Mouse (Mus musculus) R1 (cell line): ENCODE data around the gene Vav3.
A peak's percentile ranks its signal among the peaks of the same experiment; 100 is the strongest.

Experiments used
- DNase-seq: peaks from one replicate; pipeline ENCODE4 v3.0.0-alpha.2; 2018; ENCODE audit warnings: low read depth, low spot score

Gene Vav3

DNA sequence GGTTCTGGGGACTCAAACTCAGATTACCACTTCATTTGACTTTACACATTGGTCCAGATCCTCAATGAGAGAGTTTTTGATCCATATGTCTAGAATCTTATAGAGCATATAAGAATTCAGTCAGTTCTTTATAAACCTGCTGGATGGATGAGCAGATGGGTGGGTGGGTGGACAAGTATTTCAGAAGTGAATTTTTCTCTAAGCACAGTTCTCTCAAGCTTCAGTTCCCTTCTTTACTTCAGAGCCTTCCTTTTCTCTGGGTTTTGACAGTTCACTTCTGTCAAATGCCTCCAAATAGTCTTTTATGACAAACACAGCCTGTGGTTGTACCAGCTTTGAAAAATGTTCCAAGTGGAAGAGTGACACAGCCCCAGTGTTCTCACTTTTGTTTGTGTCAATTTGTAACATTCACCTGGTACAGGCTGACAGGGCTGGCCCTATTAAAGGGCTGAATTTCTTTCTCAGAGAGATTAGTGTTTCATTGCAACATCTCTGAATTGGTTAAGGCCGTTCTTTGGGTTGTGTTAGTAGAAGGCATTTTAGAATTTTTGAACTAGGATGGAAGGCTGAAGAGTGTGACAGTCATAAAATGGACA lies 159.5 kb downstream of the Vav3 start:
- DNase-seq, result no peak

DNA sequence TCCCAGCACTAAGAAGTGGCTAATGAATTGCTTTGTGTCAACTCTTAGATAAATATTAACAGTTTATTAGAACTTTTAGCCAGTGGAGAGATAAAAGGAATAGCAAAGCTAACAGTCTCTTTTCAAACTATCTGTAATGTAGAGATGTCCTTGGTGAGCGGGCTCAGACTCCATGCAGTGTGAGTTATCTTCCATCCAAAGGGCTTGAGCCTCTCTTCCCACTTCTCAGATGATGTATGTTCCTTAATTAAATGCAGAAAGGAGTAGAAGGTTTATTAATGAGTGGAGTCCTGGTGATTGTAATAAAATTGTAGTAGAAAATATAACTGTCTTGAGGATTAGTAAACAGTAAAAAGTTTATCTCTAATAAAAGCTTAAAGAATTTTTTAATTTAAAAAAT lies 169.3 kb downstream of the Vav3 start:
- no peak for DNase-seq

DNA sequence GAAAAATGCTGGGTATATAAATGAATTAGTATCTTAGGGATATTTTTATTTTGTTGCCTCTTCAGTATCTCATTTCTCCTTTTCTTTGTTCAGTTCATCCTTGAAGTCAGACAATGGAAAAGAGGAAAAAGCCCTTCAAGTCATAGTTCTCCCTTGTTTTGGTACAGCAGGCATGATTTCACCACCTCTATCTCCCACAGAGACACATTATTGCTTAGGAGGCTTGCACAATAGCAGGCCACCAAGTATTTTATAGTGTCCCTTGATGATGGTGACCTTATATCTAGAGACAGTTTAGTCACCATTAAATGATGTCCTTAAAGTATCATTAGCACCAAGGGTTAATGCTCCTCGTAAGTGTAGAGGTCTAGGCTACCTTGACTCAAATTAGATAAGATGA lies 171.4 kb downstream of the Vav3 start:
- DNase-seq, result no peak

DNA sequence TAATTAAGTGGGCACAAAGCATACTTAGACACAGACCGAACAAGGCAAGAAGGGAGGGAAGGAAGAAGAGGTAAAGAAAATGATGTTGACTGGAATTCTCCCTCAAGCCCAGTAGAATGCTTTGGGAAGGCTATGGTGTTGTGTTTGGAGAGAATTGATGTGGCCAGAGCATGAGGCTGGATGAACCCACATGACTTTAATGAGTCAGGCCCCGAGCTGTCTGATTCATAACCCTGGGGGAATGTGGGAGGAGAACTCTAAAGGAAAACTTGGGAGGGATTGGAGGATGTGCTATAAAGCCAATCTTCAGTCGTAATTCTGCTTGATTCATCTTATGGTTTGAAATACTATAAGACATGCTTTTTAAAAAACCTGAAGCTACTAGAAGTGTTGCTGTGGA lies 175.0 kb downstream of the Vav3 start:
- no peak for DNase-seq

DNA sequence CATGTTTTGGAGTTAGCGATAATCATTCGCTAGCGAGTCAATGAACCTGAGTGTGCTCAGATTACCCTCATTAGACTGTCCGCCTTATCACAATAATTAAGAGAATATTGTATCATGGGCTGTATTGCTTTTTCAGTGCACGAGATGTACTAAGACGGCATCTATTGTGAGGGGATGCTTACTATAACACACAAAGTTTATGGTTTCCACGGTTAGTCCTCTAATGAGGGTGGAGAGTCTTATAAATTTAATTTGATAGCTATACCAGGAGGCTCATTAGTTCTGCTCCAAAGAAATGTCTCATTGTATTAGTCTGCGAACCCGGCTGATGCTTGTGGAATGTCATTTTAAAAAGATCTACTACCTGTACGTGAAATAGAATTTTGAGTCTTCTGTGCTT lies 175.9 kb downstream of the Vav3 start:
- no peak for DNase-seq

DNA sequence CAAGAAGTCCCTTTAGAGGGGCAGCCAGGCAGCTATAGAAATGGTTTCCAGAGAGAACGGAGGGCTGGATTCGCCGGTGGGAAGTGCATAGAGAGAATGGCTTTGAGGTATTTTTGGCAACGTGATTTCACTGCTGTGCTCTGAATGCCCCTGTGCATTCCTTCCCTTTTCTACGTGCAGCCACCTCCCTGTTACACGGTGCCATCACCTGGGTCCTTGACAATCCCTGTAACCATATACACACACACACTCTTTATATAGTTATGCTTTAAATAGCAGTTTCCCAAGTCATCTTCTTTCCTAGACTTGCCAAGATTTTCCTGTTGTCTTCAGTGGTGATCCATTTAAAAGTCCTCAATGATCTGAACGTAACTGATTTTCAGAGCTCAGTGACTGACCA lies 181.7 kb downstream of the Vav3 start:
- no peak for DNase-seq

DNA sequence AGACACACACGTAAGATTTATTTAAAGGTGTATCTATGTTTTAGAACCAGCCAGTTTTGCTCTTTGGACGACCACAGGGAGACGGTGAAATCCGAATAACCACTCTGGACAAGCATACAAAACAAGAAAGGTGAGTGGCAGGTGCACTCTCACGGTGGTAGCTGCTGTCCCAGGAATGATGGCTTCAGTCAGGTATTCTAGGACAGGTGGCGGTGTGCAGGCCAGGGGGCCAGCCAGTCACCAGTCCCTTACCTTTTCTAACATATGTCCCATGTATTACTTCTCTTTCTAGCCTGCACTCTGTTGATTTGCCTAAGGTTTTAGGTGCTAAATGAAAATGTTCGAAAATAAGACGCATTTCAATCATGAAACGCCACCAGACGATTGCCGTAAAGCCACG lies 185.4 kb downstream of the Vav3 start:
- no peak for DNase-seq

DNA sequence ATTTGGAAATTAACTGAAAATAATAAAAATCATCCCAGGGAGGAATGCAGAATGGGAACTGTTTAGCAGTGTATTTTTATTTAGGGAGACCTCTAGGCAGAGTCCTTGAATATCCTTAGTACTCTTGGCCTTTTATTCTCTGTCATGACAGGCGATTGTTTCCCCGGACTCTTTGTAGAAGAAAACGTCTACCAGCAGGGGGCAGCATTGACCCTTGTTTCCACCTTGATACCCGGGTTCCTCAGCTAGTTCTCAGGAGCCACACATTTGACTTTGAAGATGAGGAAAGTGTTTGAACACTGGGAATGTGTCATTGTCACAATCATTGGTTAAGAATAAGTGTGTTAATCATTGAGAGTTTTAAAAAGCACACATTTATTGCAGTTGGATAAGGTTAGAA lies 185.8 kb downstream of the Vav3 start:
- DNase-seq, result peak; percentile 79

DNA sequence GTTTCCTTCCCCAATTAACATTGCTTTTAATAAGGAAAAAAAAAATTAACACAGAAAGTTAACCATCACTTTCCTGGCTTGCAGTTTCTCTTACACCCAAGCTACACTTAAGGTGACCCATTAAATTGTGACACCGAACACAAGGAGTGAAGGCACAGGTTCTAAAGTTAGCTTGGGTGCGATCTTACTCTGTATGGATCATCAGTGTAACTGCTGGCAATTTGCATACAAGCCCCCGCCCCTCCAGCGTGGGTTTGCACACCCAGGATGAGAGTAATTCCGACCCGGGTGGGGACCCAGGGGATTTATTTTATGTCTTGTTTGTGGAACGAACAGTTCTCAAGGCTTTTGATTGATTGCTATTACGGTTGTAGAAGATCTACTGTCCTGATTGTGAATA lies 186.2 kb downstream of the Vav3 start:
- no peak for DNase-seq

DNA sequence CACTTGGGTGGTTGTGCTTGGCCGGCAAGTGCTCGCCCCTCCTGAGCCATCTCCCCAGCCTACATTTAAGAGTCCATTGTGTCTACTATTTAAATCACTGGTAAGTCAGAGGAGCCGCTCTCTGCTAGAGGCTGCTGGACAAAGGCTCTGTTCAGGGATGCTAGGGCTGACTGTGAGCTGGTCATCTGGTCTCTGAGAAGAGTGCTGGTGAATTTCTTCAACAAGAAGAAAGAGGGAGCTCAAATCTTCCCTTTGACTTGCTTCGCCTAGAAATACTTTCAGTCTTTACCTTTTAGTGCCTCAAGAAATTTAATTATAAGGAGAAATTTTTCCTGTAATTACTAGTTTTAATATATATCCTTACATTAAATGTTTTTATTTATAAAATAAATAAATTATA lies 188.2 kb downstream of the Vav3 start:
- no peak for DNase-seq

DNA sequence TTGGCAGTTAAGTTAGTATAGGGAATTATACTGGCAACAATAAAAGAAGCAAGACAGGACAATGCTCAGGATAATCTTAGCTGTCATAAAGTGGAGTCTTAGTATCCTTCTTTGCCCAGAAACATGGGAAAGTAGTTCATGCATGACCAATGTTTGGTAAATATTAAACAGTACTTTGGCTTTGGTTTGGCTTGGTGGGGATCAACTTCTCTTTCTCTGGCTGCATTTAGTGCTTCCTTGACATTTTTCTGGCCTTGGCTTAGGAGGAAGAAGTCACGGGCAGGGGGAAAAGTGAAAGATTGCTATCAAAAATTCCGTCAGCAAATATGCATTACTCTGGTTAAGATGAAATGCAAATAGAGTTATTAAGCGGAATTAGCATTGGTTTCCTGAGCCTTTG lies 197.2 kb downstream of the Vav3 start:
- DNase-seq, result no peak

DNA sequence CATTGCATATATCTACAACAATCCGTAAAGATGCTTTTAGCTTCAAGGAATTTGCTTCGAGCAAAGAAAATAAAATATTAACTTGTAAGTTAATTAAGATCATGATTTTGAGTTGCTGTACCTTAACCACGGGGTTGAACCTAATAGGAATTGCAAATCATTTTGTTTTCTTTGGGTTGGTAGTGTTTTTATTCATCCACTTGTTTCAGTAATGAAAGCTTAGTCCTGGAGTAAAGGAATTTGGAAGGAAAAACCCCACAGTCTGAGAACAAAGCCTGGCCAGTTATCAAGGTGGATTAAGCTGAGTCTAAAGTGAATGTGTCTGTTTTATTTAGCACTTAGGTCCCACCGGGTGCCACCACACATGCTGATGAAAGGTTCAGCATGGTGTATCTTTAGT lies 199.6 kb downstream of the Vav3 start:
- DNase-seq, result no peak

DNA sequence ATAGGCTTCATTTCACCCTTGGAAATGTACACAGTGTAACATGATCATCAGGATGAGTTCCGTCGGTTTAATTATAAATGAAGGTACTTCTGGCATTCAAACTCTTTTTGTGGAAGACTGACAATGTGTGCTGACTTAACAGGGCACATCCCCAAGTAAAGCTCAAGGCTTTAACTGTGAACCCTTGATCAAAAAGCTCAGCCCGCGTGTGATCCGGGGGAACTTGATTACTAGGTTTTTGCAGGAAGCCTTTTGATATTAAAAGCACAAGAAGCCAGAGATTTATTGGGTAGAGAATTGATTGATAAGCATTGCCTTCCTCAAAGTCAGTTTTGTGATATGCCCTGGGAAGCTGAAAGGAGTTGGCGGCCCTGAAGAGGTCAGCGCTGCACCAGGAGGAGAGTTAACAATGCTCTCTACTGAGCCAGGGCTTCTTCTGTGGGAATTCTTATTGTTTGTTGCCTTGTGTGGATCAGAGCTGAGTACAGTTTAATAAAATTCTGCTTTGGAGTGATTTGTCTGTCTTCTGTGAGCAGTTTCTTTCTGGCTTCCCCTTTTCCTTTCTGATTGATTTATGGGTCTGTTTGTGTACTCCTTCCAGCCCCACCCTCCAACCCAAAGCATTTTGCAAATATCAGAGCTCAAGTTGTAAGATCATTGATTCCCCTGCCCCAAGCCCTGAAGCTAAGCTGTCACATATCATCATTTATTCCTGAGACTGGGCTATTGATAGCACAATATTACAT lies 204.2 kb downstream of the Vav3 start:
- DNase-seq, result no peak

DNA sequence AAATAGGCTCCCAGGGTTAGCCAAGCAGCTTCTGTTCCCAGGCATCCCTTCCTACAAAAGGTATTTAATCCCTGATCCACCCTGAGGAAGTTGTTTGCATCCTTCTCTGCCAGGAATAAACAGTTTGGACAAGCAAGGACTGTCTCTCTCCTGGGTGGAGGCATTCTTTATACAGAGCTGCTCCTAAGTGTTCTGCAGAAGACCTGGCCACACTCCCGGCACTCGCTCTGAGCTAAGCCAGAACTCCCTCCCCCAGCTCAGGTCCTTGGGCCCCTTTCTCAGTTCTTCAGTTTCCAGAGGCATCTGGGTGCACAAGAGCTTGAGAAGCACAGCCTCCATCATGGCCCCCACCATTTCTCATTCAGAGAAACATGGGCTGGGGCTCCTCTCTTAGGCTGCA lies 216.9 kb downstream of the Vav3 start:
- no peak for DNase-seq

DNA sequence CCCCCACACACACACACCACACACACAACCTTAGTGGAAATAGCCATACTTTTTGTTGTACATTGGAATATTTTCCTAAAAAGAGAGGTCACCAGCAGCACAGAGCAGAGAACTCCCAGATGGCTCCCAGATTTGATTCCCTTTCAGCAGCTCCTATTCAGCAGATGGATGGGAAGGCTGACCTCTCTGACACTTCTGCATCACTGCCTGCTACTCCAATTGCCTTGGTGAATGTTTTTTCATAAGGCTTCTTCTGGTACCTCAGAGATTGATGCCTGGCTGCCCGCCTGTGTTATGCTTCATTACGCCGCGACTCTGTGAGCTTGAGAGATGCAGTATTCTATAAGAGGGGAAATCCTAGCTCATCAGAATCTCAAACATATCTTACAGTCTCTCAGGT lies 220.8 kb downstream of the Vav3 start:
- DNase-seq, result no peak

DNA sequence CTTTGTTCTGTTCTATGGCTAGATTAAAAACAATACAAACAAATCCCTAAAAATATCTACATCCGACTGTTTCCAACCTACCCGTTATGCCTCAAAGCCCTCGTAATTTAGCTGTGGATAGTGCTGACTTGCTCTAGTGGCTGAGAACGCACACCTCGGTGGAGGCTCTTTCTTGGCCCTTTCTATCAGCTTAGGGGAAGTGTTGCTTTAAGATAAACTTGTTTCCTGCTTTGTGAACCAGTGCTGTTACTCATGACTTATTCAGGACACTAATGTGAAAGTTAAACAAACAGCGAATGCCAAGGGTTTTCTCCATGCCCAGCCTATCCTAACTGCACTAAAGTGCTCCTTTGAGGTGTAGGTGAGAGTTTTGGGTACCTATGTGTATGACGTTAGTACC lies 221.3 kb downstream of the Vav3 start:
- DNase-seq, result no peak

DNA sequence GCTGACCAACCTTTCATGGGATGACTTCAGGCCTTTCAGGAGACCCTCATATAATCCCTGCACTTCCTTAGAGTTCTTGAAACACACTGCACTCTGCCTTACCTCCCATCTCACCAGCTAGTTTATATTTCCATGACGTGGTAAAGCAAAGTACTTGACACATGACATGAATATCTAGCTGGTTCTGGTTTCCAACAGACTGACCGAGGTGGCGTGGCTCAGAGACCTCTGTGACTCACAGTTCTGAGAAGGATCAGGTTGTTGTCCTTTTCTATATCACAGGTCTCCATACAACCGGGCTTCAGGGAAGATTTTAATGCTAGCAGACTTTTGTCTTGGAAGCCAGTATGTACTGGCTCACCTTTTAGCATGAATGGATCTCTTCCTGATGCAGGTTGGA lies 221.8 kb downstream of the Vav3 start:
- no peak for DNase-seq

DNA sequence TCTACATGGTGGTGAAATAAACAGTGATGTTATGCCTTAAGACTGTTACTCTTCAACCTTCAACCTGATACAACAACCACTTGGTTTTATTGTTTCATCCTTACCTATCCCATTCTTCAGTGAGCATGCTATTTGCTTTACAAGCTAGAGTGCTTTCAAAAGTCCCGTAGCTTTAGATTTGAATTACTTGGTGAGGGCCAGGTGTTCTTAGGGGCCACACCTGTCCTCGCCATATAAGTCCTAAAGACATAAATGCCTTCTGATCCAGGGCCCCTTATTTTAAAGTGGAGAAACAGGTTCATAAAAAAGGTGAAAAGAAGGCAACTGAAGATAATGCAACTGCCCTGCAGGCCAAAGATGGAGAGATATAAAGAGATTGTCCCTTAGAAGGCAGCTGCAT lies 224.0 kb downstream of the Vav3 start:
- no peak for DNase-seq

DNA sequence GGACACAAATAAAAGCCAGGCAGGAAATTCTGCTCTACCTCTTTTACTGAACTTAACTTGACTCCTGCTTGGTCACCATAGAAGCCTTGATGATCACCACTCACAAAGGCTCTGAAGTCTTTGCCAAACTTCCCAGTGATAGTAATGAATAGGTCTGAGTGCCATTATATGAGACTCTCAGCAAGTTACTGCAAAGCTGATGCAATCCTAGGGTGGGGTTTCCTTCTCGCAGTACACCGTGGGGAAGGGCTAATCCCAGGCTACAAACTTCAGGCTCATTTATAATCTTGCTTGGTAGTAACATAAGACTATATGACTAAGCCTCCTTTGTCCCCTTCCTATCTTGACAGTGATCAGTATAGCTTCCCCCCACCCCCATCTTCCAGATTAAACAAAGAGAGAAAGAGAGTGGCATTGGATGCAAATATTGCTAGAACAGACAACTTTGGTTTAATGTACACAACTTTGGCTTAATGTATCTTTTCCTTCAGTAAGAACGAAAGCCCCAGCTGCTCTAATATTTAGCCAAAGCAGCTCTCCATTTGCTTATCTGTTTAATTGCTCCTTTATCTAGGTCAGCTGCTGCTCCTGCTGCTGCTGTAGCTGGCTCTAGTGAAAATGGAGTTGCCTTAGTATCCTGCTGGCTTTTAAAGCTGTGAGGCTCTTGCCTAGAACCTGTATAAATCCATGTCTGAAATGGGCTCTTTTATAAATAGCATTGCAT lies 228.3 kb downstream of the Vav3 start:
- peak; percentile 56 for DNase-seq

DNA sequence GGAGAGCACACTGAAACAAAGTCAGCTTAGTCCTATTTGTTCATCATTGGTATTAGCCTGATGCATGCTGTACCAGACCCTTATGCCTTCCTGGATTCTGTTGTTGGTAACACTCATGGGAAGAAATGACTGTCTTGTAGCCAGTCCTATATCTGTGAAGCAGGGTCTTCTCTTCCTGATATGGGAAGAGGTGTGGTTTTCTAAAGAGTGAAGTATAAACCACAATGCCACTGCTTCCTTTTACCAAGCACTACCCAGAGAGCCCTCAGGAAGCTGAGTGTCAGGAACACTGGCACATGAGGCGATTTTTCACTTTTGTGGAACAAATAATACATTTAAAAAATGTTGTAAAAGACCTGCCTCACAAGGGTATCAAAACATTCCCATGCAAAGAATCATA lies 231.0 kb downstream of the Vav3 start:
- DNase-seq, result no peak

DNA sequence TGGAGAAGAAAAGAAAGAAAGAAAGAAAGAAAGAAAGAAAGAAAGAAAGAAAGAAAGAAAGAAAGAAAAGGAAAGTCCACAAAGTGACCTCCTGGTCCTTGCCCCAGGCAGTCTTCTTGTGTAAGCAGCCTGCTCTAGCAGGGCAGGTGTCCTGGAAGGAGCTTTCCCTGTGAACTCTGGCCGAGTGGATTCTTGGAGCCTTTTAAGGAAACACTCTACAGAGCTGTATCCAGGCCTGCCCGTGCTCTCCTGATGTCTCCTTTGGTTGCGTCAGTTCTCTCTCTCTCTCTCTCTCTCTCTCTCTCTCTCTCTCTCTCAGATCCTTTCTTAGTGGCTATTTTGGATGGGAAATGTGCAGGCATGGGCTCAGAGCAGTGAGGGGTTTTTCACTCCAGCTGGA lies 232.4 kb downstream of the Vav3 start:
- no peak for DNase-seq

DNA sequence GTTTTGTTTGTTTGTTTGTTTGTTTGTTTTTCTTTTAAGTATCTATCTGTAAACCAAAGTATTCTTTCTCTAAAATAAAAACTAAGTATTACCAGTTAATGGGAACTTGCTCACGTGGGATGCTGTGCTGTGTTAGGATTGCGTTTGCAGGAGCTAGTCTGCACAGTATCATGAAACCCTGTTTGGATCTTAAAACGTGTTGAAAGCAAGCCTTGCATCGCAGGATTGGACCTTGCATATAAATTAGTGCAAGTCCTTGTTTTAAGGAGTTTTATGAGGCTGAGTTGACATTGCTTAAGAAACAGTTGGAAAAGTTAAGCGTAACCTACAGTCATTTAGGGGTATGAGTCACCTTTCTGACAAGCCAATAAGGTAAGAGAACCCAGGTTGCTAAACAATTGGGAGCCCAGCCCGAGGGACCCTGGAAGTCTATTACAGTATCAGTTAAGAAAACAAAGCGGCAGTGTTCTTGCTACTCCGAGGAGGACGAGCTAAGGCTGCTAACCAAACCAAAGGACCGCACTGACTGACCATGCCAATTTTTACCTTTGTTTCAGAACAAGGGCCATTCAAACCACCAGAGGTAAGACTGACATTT lies 233.2 kb downstream of the Vav3 start:
- DNase-seq, result no peak

DNA sequence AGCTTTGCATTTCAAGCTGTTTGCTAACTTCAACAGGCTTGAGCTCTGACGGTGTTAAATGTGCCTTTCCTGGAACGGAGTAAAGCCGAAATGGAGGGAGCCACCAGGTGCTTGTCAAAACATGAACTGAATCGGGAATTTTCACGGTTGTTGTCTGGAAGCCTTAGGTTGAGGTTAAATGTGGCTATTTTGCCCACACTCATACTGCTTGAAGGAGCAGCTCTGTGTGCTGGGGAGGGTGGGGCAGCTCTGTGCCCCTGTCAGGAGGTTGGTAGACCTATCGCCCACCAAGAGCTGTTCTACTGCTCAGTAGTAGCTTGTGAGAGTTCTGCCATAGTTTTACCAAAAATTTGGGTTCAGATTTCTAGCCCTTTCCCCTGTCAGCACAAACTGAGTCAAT lies 233.7 kb downstream of the Vav3 start:
- no peak for DNase-seq
